Mouse (Mus musculus) olfactory bulb, adult 2 months (tissue): Measurements from ENCODE around the gene Gtf2i.

Source experiments
- CTCF ChIP-seq: fragments of 200-500 bp; IDR thresholded peaks from 2 replicates; pipeline ENCODE4 v1.5.1; 2012; ENCODE audit warnings: low read depth, mild to moderate bottlenecking, low read length, moderate library complexity; ENCODE audit not compliant: insufficient read depth
- POLR2A ChIP-seq: fragments of 200-500 bp; IDR thresholded peaks from 2 replicates; pipeline ENCODE4 v1.6.1; 2012; ENCODE audit warnings: mild to moderate bottlenecking, low read depth, low read length, moderate library complexity; ENCODE audit not compliant: insufficient read depth

GRCm38 (mm10) chr5:134312691-134313450 is 1.7 kb downstream of the Gtf2i start:
- TF ChIP-seq CTCF (no peak), POLR2A (no peak)
